Mouse (Mus musculus): ENCODE data around the gene H1foo. TPM values are rescaled to one million over a fixed set of nuclear protein-coding genes. Genes with fewer than 3 reads are reported as not detected.

H1foo gene
- polyA plus RNA-seq, 1 experiment from 2014 or later = not detected

DNA sequence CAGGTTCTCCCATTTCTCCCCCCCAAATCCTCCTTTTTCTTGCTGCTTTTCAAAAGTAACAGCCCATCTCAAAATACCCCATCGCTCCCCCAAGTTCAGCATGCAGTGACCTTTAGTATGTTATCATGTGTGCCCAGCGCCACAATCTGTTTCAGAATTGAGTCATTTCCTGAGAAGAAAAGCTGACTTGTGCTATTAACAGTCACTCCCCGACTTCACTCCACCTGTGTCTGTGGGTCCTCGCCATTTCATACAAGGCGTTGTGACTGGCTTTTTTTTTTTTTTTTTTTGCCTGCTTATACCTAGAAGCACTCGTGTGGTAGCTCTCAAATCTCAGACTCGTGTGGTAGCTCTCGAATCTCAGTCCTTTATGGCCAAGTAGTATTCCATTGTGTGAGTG is 895 bp downstream of the H1foo start:
- POLR2A ChIA-PET = no interaction called here
- CTCF ChIA-PET = interaction anchor here (1.1 kb wide), 2 partner anchors 26 to 32 kb away, joined by 3 read pairs; no protein-coding TSS in a partner anchor
- ATAC-seq (no peak), DNase-seq (ENCODE audit: low read depth, low spot score) (no peak)
- no peaks in the 10 kb centered on the region for H3K27me3 ChIP-seq
- TF ChIP-seq CTCF (IDR thresholded peaks at IDR 0.05) = no peak
- in situ Hi-C loops (cut with MboI; ENCODE audit: low pct_unique_long_range_greater_than_20kb) = no loop called here

- ATAC-seq = no peak
- no peak for TF ChIP-seq CTCF (IDR thresholded peaks at IDR 0.05)
- ChIA-PET CTCF (interaction anchor here (1.1 kb wide), 1 partner anchor 25 kb away, joined by 3 read pairs; no protein-coding TSS in a partner anchor), POLR2A (no interaction called here)
- H3K27me3 ChIP-seq = no peaks in the 10 kb centered on the region
- no peak for DNase-seq (ENCODE audit: low read depth, low spot score)
- in situ Hi-C loops (cut with MboI; ENCODE audit: low pct_unique_long_range_greater_than_20kb) = no loop called here
These were observed 1.7 kb downstream of the H1foo start for GRCm38 (mm10) chr6:115946389-115946788.

GRCm38 (mm10) chr6:115954506-115955074 is 9.9 kb downstream of the H1foo start:
- DNase-seq (ENCODE audit: low read depth, low spot score) = no peak
- TF ChIP-seq CTCF (IDR thresholded peaks at IDR 0.05) = no peak
- no peaks in the 10 kb centered on the region for H3K27me3 ChIP-seq
- CTCF ChIA-PET = no interaction called here
- ATAC-seq = no peak
- POLR2A ChIA-PET = no interaction called here
- in situ Hi-C loops (cut with MboI; ENCODE audit: low pct_unique_long_range_greater_than_20kb) = no loop called here

DNA sequence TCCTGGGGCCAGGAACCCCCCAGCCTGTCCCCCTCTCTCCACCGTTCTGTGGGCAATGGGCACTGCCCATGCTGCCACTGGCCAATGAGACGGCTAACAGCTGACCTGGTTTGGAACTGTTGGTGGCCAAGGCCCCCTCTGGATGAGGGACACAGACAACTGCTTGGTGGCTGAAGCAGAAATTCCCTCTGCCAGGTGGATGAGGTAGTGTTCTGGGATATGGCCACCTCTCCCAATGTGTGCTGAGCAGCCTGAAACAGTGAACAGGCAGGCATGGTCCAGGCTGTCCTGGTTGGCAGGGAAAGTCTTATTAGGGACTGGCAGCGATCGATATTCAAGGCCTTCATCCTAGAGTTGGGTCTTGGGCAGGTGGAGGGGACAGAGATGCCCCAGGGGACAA is 10.4 kb downstream of the H1foo start:
- POLR2A ChIA-PET = no interaction called here
- no peak for ATAC-seq
- no peak for DNase-seq (ENCODE audit: low read depth, low spot score)
- in situ Hi-C loops (cut with MboI; ENCODE audit: low pct_unique_long_range_greater_than_20kb) = no loop called here
- CTCF ChIA-PET = no interaction called here
- no peaks in the 10 kb centered on the region for H3K27me3 ChIP-seq
- TF ChIP-seq CTCF (IDR thresholded peaks at IDR 0.05) = no peak

- H3K27me3 ChIP-seq = no peaks in the 10 kb centered on the region
- DNase-seq (ENCODE audit: low read depth, low spot score) (no peak), ATAC-seq (no peak)
- ChIA-PET POLR2A (no interaction called here), CTCF (no interaction called here)
- in situ Hi-C loops (cut with MboI; ENCODE audit: low pct_unique_long_range_greater_than_20kb) = no loop called here
- no peak for TF ChIP-seq CTCF (IDR thresholded peaks at IDR 0.05)
These were observed 10.9 kb downstream of the H1foo start for GRCm38 (mm10) chr6:115955664-115956063.

- no peaks in the 10 kb centered on the region for H3K27me3 ChIP-seq
- ChIA-PET CTCF (no interaction called here), POLR2A (no interaction called here)
- ATAC-seq (no peak), DNase-seq (ENCODE audit: low read depth, low spot score) (no peak)
- TF ChIP-seq CTCF (IDR thresholded peaks at IDR 0.05) = no peak
- in situ Hi-C loops (cut with MboI; ENCODE audit: low pct_unique_long_range_greater_than_20kb) = no loop called here
These were observed 11.7 kb downstream of the H1foo start for GRCm38 (mm10) chr6:115956418-115956921.

DNA sequence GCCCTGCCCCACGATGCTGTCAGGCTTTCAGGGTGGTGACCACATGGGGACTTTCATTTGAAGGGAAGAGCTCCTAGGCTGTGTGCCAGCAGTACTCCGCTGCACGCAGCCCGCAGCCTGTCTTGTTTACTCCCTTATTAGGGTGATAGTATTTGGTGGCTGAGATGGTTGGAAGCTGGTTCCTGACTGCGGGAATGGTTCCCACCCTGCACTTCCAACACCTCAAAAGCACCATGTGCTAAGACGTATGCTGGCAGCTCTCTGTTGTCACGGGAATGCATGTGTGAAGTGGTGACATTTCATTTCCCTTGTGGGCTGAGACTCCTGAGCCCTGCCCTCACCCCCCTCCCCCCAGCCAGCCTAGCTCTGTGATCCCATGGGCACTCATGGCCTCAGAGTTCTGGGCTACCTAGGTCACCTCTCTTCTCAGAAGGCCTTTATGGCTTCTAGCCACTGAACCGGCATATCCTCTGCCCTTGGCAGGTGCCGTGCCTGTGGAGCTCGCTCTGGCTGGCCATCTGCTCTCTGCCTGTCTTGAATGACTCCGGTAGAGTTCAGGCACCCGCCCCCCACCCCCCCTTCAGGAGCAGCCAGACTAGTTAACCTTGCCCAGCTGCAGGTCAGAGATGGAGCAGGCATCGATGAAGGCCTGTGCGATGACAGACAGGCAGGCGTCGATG is 12.3 kb downstream of the H1foo start:
- POLR2A ChIA-PET = no interaction called here
- CTCF ChIA-PET = no interaction called here
- ATAC-seq (no peak), DNase-seq (ENCODE audit: low read depth, low spot score) (no peak)
- in situ Hi-C loops (cut with MboI; ENCODE audit: low pct_unique_long_range_greater_than_20kb) = no loop called here
- TF ChIP-seq CTCF (IDR thresholded peaks at IDR 0.05) = no peak
- no peaks in the 10 kb centered on the region for H3K27me3 ChIP-seq

- in situ Hi-C loops (cut with MboI; ENCODE audit: low pct_unique_long_range_greater_than_20kb) = no loop called here
- ChIA-PET CTCF (no interaction called here), POLR2A (no interaction called here)
- DNase-seq (ENCODE audit: low read depth, low spot score) (no peak), ATAC-seq (no peak)
- H3K27me3 ChIP-seq = no peaks in the 10 kb centered on the region
- TF ChIP-seq CTCF (IDR thresholded peaks at IDR 0.05) = no peak
These were observed 12.9 kb downstream of the H1foo start for GRCm38 (mm10) chr6:115957681-115958080.

DNA sequence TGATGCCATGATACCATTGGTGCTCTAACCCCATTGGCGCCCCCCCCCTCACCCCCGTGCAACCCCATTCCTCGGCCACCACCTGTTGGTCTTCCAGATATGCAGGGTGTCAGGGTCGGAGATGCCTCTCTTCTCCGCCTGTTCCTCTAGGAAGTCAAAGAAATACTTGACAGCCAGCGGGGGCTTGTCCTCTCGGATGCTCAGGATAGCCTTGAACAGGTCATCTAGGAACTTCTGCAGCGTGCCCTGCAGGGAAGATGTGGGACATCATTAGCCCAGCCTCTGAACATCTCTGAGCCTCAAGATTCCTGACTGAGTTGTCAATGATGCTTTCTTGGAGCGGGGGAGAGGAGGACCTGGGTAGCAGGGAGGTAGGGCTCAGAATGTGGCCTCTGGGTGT is 13.7 kb downstream of the H1foo start:
- H3K27me3 ChIP-seq = no peaks in the 10 kb centered on the region
- ATAC-seq (no peak), DNase-seq (ENCODE audit: low read depth, low spot score) (no peak)
- TF ChIP-seq CTCF (IDR thresholded peaks at IDR 0.05) = no peak
- ChIA-PET CTCF (no interaction called here), POLR2A (interaction anchor here (0.6 kb wide), 1 partner anchor 122 kb away, joined by 3 read pairs; no protein-coding TSS in a partner anchor)
- in situ Hi-C loops (cut with MboI; ENCODE audit: low pct_unique_long_range_greater_than_20kb) = no loop called here

DNA sequence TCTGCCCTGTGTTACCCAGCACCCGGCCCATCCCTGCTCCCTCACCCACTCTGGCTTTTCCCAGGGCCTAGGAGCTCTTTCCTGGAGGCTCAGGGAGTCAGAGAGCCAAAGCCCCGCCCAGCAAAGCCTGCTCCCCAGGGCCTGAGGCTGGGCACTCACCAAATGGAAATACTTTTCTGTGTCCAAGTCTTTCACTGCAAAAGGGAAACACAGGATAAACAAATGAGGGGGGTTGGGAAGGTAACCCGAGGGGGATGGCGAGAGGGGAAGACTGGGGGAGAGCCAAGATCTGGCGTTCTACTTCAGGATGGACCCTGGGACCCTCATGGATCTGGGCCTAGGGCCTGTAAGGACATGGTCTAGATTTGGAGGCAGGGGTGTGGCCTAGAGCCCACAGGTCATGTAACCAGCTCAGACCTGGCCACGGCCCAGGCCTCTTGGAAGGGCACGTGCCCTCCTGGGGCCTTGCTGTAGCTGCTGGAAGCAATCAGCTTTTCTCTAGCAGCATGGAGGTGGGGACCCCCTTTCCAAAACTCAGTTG is 14.5 kb downstream of the H1foo start:
- CTCF ChIA-PET = no interaction called here
- POLR2A ChIA-PET = interaction anchor here (0.6 kb wide), 1 partner anchor 121 kb away, joined by 3 read pairs; no protein-coding TSS in a partner anchor
- no peak for DNase-seq (ENCODE audit: low read depth, low spot score)
- ATAC-seq = peak; percentile 32
- TF ChIP-seq CTCF (IDR thresholded peaks at IDR 0.05) = no peak
- in situ Hi-C loops (cut with MboI; ENCODE audit: low pct_unique_long_range_greater_than_20kb) = no loop called here
- no peaks in the 10 kb centered on the region for H3K27me3 ChIP-seq

GRCm38 (mm10) chr6:115960322-115960721 is 15.6 kb downstream of the H1foo start:
- TF ChIP-seq CTCF (IDR thresholded peaks at IDR 0.05) = no peak
- POLR2A ChIA-PET = interaction anchor here (0.9 kb wide), 1 partner anchor 10 kb away, joined by 3 read pairs; no protein-coding TSS in a partner anchor
- in situ Hi-C loops (cut with MboI; ENCODE audit: low pct_unique_long_range_greater_than_20kb) = no loop called here
- CTCF ChIA-PET = no interaction called here
- H3K27me3 ChIP-seq = no peaks in the 10 kb centered on the region
- DNase-seq (ENCODE audit: low read depth, low spot score) (no peak), ATAC-seq (no peak)

Data from Patski (cell line).